Mouse (Mus musculus): ENCODE data around the gene Irak3. TPM values are rescaled to one million over a fixed set of nuclear protein-coding genes. Genes with fewer than 3 reads are reported as not detected.

Gene Irak3
- polyA plus RNA-seq (2014; fragmentation: Illumina TruSeq; extraction: RNeasy Lipid Tissue Mini Kit (QIAGEN cat#74804); ENCODE audit: insufficient read depth, low read depth, low replicate concordance), result 4.1 TPM

GRCm38 (mm10) chr10:120201961-120202402 lies at the start of gene Irak3:
TSS of gene Irak3 (minus strand) at chr10:120202130.

GRCm38 (mm10) chr10:120226871-120227661 lies 25.1 kb upstream of the Irak3 start, which contains the start of gene Llph:
TSS of gene Llph (plus strand) at chr10:120227070.

GRCm38 (mm10) chr10:120201131-120201921 lies 604 bp downstream of the Irak3 start, which contains the start of gene Tmbim4:
TSS of gene Tmbim4 (plus strand) at chr10:120201590.

GRCm38 (mm10) chr10:120112507-120113396 lies 89.2 kb downstream of the Irak3 start, which contains the start of gene Helb:
TSS of gene Helb (minus strand) at chr10:120112987.

Other genes starting within 250 kb of the Irak3 start
- 2.1 TPM for gene Helb, start 89.1 kb downstream of the Irak3 start, polyA plus RNA-seq (2014; fragmentation: Illumina TruSeq; extraction: RNeasy Lipid Tissue Mini Kit (QIAGEN cat#74804); ENCODE audit: insufficient read depth, low read depth, low replicate concordance)
- 96.1 TPM for gene Tmbim4, start 540 bp downstream of the Irak3 start, polyA plus RNA-seq (2014; fragmentation: Illumina TruSeq; extraction: RNeasy Lipid Tissue Mini Kit (QIAGEN cat#74804); ENCODE audit: insufficient read depth, low read depth, low replicate concordance)
- gene Llph, start 24.9 kb upstream of the Irak3 start, polyA plus RNA-seq (2014; fragmentation: Illumina TruSeq; extraction: RNeasy Lipid Tissue Mini Kit (QIAGEN cat#74804); ENCODE audit: insufficient read depth, low read depth, low replicate concordance), result 45.6 TPM